Mouse (Mus musculus) embryonic facial prominence, embryonic 14.5 days (tissue): ENCODE data around the gene Fhod1. TPM values are rescaled to one million over a fixed set of nuclear protein-coding genes. Genes with fewer than 3 reads are reported as not detected.

ENCODE experiments used
- ATAC-seq: fragments of 200-750 bp; cut with Nextera tagmentation; 2 replicates; pipeline ENCODE4 v1.8.0; 2017; ENCODE audit warnings: low read depth, moderate number of reproducible peaks, moderate TSS enrichment
- DNase-seq: peaks from one replicate; pipeline ENCODE4 v3.0.0-alpha.2; 2015; ENCODE audit warnings: low spot score
- H3K27ac ChIP-seq: fragments of 300-500 bp; sonication (generic); replicated peaks from 2 replicates; pipeline ENCODE4 v1.5.1; 2014; ENCODE audit warnings: low read depth, mild to moderate bottlenecking, low read length, moderate library complexity
- H3K27me3 ChIP-seq: fragments of 300-500 bp; sonication (generic); replicated peaks from 2 replicates; pipeline ENCODE4 v1.6.1; 2014; ENCODE audit warnings: low read length; ENCODE audit not compliant: control insufficient read depth, insufficient read depth
- H3K36me3 ChIP-seq: fragments of 300-500 bp; sonication (generic); 2 replicates; pipeline ENCODE4 v1.6.1; 2014; ENCODE audit warnings: low read length, mixed read lengths; ENCODE audit not compliant: control insufficient read depth, insufficient read depth
- H3K4me1 ChIP-seq: fragments of 300-500 bp; sonication (generic); 2 replicates; pipeline ENCODE4 v1.6.1; 2014; ENCODE audit warnings: antibody characterized with exemption, low read length; ENCODE audit not compliant: control insufficient read depth, insufficient read depth
- H3K4me2 ChIP-seq: fragments of 300-500 bp; sonication (generic); 2 replicates; pipeline ENCODE4 v1.6.1; 2014; ENCODE audit warnings: low read depth, mild to moderate bottlenecking, low read length, moderate library complexity, mixed read lengths
- H3K4me3 ChIP-seq: fragments of 300-500 bp; sonication (generic); 2 replicates; pipeline ENCODE4 v1.5.1; 2014; ENCODE audit warnings: low read depth, mild to moderate bottlenecking, low read length
- H3K9ac ChIP-seq: fragments of 300-500 bp; sonication (generic); 2 replicates; pipeline ENCODE4 v1.6.1; 2014; ENCODE audit warnings: low read depth, mild to moderate bottlenecking, low read length, moderate library complexity, mixed read lengths
- H3K9me3 ChIP-seq: fragments of 300-500 bp; sonication (generic); 2 replicates; pipeline ENCODE4 v1.6.1; 2016; ENCODE audit warnings: low read length; ENCODE audit not compliant: control insufficient read depth
- WGBS: fragments of 180-500 bp; shearing (Covaris S2); extraction: QIAGEN DNeasy Blood & Tissue Kit; methylation state at CpG from one replicate; pipeline ENCODE4 v1.1.7; 2014; 5-methylcytosine and 5-hydroxymethylcytosine counted together
- polyA plus RNA-seq: library from polyadenylated mRNA; unstranded; fragments of >200 nt; fragmentation: Nextera tagmentation; extraction: Ambion mirVana; gene quantifications from 2 replicates; pipeline ENCODE4 v1.2.1, GENCODE M21; 2014

Gene Fhod1
- polyA plus RNA-seq, 1 experiment from 2014 or later: 2.7 TPM

DNA sequence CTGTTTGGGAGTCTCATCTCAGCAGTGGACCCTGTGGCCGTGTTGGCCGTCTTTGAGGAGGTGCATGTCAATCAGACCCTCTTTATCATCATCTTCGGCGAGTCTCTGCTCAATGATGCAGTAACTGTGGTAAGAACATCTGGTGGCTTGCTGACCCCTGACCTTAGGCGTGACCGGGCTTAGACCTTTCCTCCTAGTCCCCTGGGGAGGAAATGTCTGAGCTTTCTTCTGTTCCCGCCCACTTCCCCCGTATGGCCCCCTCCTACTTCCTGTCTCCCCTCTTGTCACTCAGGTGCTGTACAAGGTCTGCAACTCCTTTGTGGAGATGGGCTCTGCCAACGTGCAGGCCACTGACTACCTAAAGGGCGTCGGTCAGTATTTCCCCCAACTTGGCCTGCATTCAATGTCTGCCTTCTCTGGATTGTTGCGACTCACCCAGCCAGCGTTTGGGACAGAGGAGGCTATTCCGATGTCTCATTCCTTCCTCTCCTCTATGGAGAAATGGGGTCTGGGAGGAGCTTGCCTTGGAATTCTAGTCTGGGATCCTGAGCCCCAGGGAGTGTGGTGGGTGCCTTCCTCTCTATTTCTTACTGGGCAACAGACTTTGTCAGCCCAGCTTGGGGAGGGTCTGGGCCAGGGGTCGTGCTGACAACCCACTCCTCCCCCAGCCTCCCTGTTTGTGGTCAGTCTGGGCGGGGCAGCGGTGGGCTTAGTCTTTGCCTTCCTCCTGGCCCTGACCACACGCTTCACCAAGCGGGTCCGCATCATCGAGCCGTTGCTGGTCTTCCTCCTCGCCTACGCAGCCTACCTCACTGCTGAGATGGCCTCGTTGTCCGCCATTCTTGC, 7.6 kb upstream of the Fhod1 start:
- Histone ChIP-seq H3K36me3 (0 out of 2 replicates have a peak, but pooled peaks cover 3% of the 10 kb centered on the region), H3K4me1 (0 out of 2 replicates have a peak, but pooled peaks cover 1% of the 10 kb centered on the region), H3K9me3 (no peaks in the 10 kb centered on the region), H3K4me2 (no peak overlapping the region), H3K9ac (no peak overlapping the region), H3K4me3 (no peak overlapping the region), H3K27me3 (no peaks in the 10 kb centered on the region), H3K27ac (no peak overlapping the region)
- 56% methylated on average over 26 of the region's 26 CpGs for WGBS
- no peak for ATAC-seq
- no peak for DNase-seq

DNA sequence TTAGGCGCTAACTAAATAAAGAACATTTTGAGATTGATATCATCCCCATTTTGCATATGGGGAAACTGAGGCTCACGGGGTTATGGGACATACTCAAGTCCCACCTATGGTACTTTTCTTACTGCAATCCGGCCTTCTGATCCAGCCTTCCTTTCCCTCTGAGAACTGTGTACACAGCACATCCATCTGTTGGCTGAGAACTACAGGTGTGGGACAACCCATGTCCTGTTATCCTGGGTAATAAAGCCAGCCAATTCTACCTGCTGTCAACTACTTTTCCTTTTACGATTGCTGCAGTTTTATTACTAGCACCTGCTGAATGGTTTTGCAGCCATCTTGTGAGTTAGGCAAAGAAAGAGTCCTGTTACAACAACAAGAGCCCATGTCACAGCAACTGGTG, 6.8 kb upstream of the Fhod1 start:
- ATAC-seq: no peak
- H3K4me1 ChIP-seq: 0 out of 2 replicates have a peak, but pooled peaks cover 3% of the 10 kb centered on the region
- WGBS: 85% methylated on average over 4 of the region's 4 CpGs

DNA sequence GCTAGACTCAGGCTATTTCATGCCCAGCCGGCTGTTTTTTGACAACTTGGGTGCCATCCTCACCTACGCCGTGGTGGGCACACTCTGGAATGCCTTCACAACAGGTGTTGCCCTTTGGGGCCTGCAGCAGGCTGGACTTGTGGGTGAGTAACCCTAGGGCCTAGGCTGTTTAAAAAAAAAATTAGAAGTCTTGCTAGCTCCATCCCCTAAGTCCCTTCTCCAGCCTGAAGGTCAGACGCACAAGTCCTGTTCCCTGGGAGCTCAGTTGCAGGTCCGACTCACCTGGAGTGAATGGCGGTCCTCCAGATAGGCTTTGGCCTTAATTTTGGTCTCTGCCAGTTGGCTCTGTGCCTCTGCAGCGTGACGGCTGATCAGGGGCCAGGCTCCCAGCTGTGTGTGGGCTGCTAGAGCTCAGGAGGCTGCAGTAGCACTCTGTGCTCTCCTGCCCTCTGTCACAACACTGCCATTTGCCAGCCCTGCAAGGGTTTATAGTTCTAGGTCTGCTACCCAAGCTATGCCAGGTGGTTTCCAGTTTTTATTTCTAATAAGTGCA, 5.9 kb upstream of the Fhod1 start:
- Histone ChIP-seq H3K4me3 (no peak overlapping the region), H3K36me3 (0 out of 2 replicates have a peak, but pooled peaks cover 3% of the 10 kb centered on the region), H3K4me2 (no peak overlapping the region), H3K27ac (no peak overlapping the region), H3K9ac (no peak overlapping the region), H3K4me1 (0 out of 2 replicates have a peak, but pooled peaks cover 3% of the 10 kb centered on the region), H3K9me3 (no peaks in the 10 kb centered on the region), H3K27me3 (no peaks in the 10 kb centered on the region)
- 71% methylated on average over 8 of the region's 8 CpGs for WGBS
- DNase-seq: no peak
- no peak for ATAC-seq

More for the DNA sequence above, 6.8 kb upstream of the Fhod1 start:
- H3K4me3 ChIP-seq: no peak overlapping the region
- DNase-seq: no peak
- H3K4me2 ChIP-seq: no peak overlapping the region
- H3K36me3 ChIP-seq: 0 out of 2 replicates have a peak, but pooled peaks cover 3% of the 10 kb centered on the region
- 0 out of 2 replicates have a peak overlapping the region, but pooled peaks have one; percentile 0 for H3K9ac ChIP-seq
- H3K9me3 ChIP-seq: no peaks in the 10 kb centered on the region
- no peaks in the 10 kb centered on the region for H3K27me3 ChIP-seq
- H3K27ac ChIP-seq: no peak overlapping the region

DNA sequence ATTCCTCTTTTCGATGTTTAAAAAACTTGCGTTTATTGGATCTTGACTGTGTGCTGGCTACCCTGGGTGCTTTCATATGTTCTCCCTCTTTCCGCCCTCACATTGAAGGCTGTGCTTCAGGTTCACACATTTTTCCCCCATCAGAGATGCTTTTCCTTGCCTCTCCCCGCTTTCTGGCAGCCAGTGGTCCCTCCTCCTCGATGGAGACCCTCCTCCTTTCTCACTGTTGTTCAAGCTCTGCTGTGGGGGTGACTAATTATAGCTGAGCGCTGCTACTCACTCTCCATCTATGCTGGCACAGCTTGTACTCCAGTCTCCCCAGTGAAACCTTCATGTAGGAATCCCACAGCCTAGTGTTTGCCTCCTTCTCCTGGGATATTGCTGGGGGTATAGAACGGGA, 2.4 kb upstream of the Fhod1 start:
- H3K27me3 ChIP-seq: no peaks in the 10 kb centered on the region
- H3K4me2 ChIP-seq: peak overlapping the region; percentile 98
- no peak overlapping the region for H3K27ac ChIP-seq
- no peak overlapping the region for H3K9ac ChIP-seq
- ATAC-seq (no peak), DNase-seq (no peak)
- no peaks in the 10 kb centered on the region for H3K9me3 ChIP-seq
- H3K4me1 ChIP-seq: peaks cover 20% of the 10 kb centered on the region
- no peaks in the 10 kb centered on the region for H3K36me3 ChIP-seq
- WGBS: 33% methylated on average over 7 of the region's 7 CpGs
- peak overlapping the region; percentile 51; the same call in 1 of the 2 replicates for H3K4me3 ChIP-seq

DNA sequence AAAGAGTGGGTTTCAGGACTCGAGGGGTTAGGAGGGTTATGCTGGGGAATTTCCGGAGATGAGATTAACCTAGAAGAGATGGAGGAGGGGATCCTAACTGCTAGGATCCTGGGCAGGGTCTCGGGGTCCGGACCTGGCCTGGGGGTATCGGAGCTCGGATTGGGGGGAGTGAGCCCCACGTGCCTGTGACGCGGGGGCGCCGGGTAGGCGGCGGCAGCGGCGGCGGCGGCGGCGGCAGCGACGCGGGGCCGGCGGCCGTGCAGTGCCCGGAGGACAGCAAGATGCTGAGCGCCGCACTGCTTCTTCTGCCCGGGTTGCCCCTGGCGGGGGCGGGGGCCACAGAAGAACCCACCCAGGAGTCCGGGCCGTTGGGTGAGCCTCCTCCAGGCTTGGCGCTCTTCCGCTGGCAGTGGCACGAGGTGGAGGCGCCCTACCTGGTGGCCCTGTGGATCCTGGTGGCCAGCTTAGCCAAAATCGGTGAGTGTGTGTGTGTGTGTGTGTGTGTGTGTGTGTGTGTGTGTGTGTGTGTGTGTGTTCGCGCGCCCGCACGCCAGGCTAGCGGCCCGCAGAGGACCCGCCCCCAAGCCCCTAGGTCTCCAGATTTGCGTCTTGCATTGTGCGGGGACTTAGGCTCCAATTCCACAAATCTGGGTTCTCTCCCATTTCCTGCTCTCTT, 1.5 kb upstream of the Fhod1 start:
- H3K36me3 ChIP-seq: no peaks in the 10 kb centered on the region
- H3K4me1 ChIP-seq: peaks cover 24% of the 10 kb centered on the region
- H3K9me3 ChIP-seq: no peaks in the 10 kb centered on the region
- DNase-seq (no peak), ATAC-seq (no peak)
- peak overlapping the region; percentile 51 for H3K4me3 ChIP-seq
- H3K4me2 ChIP-seq: peak overlapping the region; percentile 98
- H3K9ac ChIP-seq: peak overlapping the region; percentile 81
- peak overlapping the region; percentile 79 for H3K27ac ChIP-seq
- WGBS: 3% methylated on average over 16 of the region's 48 CpGs
- H3K27me3 ChIP-seq: no peaks in the 10 kb centered on the region

GRCm38 (mm10) chr8:105348450-105349095, 820 bp upstream of the Fhod1 start, which contains the start of gene Slc9a5:
Gene Slc9a5 (plus strand): TSS chr8:105348843.
- ATAC-seq (0 out of 2 replicates have a peak, but pooled peaks have one; percentile 2), DNase-seq (peak; percentile 87)
- Histone ChIP-seq H3K4me2 (peak within 1 kb of the TSS; percentile 98), H3K27me3 (no peaks in the 10 kb centered on the region), H3K4me1 (peaks cover 24% of the 10 kb centered on the region), H3K4me3 (peak within 1 kb of the TSS; percentile 51), H3K9me3 (no peaks in the 10 kb centered on the region), H3K36me3 (no peaks in the 10 kb centered on the region), H3K27ac (peak within 1 kb of the TSS; percentile 79), H3K9ac (peak within 1 kb of the TSS; percentile 81)
- under 1% methylated on average over 34 of the region's 34 CpGs for WGBS

DNA sequence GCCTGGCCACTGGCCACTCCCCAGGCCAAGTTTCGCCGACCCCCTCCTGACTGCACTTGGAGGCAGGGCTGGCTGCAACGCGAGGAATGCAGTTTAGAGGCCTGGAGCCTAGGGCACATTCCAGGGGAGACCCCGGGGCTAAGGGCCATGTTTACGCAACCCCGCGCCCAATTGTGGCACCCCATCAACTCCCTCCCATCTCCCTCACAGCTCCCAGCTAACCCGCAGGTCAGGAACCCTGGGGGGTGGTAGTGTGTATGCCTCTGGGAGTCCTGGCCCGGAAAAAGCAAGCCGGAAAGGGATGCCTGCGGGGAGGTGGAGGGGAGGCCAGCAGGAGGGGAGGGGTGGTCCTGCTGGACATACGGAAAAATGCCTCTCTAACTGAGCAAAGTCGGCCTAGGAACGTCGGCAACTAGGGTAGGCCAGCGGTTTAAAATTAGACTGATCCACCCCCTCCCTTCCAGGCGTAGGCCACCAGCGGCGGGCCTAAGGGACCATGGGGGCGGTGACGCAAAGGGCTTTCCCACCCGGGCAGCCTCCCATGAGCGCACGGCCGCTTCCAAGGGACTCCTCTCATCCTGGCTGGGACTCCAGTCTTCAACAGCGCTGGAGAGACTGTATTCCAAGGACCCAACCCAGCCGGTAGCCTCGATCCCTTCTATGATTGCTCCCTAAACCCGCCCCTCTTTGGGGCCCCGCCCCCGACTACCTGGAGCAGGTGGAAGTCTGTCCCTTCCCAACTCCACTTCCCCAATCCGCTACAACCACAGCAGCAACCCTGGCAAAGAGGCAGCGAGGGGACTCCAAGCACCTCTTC, 934 bp downstream of the Fhod1 start:
- Histone ChIP-seq H3K4me1 (peaks cover 24% of the 10 kb centered on the region), H3K9ac (peak overlapping the region; percentile 57), H3K9me3 (no peaks in the 10 kb centered on the region), H3K27me3 (no peaks in the 10 kb centered on the region), H3K4me2 (peak overlapping the region; percentile 98), H3K27ac (peak overlapping the region; percentile 65), H3K4me3 (peak overlapping the region; percentile 51), H3K36me3 (no peaks in the 10 kb centered on the region)
- ATAC-seq (peak; percentile 10), DNase-seq (peak; percentile 57)
- 1% methylated on average over 23 of the region's 34 CpGs for WGBS
